Mouse (Mus musculus): Measurements from ENCODE around the gene Cd46.

DNA sequence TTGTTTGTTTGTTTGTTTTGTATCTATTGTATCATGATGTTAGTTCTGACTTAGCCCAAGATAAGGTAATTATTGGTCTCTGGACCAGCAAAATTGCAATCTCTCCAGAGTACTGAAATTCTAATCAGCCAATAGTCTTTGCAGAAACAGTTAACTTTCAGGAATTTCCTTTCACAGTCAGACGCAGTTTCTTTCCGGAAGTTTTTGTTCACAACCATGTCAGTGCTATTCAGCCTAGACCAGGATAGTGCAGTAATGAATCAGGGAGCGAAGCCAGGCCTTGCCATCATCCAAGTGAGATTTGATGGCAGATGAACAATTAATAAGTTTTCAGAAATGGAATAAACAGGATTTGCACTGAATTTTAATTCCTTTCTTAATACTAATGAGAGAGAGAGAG lies 40.0 kb upstream of the Cd46 start:
- TF ChIP-seq CTCF (IDR thresholded peaks at IDR 0.05; ENCODE audit: control insufficient read depth, insufficient read depth, insufficient read length), result no peak
- TF ChIP-seq USF1 (IDR thresholded peaks at IDR 0.05; ENCODE audit: low read depth), result no peak
- no peak for TF ChIP-seq MYOD1 (IDR thresholded peaks at IDR 0.05; ENCODE audit: control insufficient read depth, insufficient read length, low read depth)

Data from C2C12 (cell line).